Mouse (Mus musculus): ENCODE data around the gene Iqcd. TPM values are rescaled to one million over a fixed set of nuclear protein-coding genes. Genes with fewer than 3 reads are reported as not detected.

Gene Iqcd
- polyA plus RNA-seq, 1 experiment: 0.91 TPM

- H3K36me3 ChIP-seq (ENCODE audit: control insufficient read depth, insufficient read depth): peaks cover 3% of the 10 kb centered on the region
Measured at GRCm38 (mm10) chr5:120627515-120628300, 38.9 kb downstream of the Iqcd start.

GRCm38 (mm10) chr5:120628624-120629023 is 39.8 kb downstream of the Iqcd start:
- Histone ChIP-seq H3K27me3 (ENCODE audit: control insufficient read depth, insufficient read depth, insufficient read length) (peaks cover 4% of the 10 kb centered on the region), H3K4me2 (ENCODE audit: low read depth) (no peak overlapping the region), H3K79me2 (ENCODE audit: control insufficient read depth, insufficient read depth) (no peaks in the 10 kb centered on the region), H3K36me3 (ENCODE audit: control insufficient read depth, insufficient read depth) (peaks cover 3% of the 10 kb centered on the region), H3ac (ENCODE audit: control insufficient read depth, insufficient read length) (no peak overlapping the region), H3K4me3 (no peak overlapping the region)
- no peak for TF ChIP-seq TCF12 (IDR thresholded peaks at IDR 0.05; ENCODE audit: insufficient read depth, poor library complexity, severe bottlenecking)
- TF ChIP-seq SRF (IDR thresholded peaks at IDR 0.05; ENCODE audit: control insufficient read depth, insufficient read length, low read depth): no peak
- TF ChIP-seq POLR2AphosphoS2 (IDR thresholded peaks at IDR 0.05; ENCODE audit: insufficient read length, low read depth): peak; percentile 21
- no peak for TF ChIP-seq MYOG (IDR thresholded peaks at IDR 0.05; ENCODE audit: control insufficient read depth in 1 of 3, insufficient read depth in 1 of 3, insufficient read length in 2 of 3, low read depth in 2 of 3)
- no peak for TF ChIP-seq POLR2A (IDR thresholded peaks at IDR 0.05; ENCODE audit: insufficient read length, low read depth)
- no peak for TF ChIP-seq CEBPB (IDR thresholded peaks at IDR 0.05; ENCODE audit: insufficient read depth, poor library complexity, severe bottlenecking)
- no peak for TF ChIP-seq TCF3 (IDR thresholded peaks at IDR 0.05; ENCODE audit: insufficient read length, low read depth)

More at GRCm38 (mm10) chr5:120627515-120628300, 38.9 kb downstream of the Iqcd start:
- H3K27me3 ChIP-seq (ENCODE audit: control insufficient read depth, insufficient read depth, insufficient read length): no peaks in the 10 kb centered on the region
- no peak overlapping the region for H3K4me3 ChIP-seq
- H3K79me2 ChIP-seq (ENCODE audit: control insufficient read depth, insufficient read depth): no peaks in the 10 kb centered on the region
- peak in 2 of 3 experiments; percentile 57 to 82 for TF ChIP-seq MYOD1 (IDR thresholded peaks at IDR 0.05; ENCODE audit: control insufficient read depth in 1 of 3, insufficient read length in 2 of 3, low read depth in 2 of 3)
- TF ChIP-seq TCF12 (IDR thresholded peaks at IDR 0.05; ENCODE audit: insufficient read depth, poor library complexity, severe bottlenecking): no peak
- TF ChIP-seq MYOG (IDR thresholded peaks at IDR 0.05; ENCODE audit: control insufficient read depth in 1 of 3, insufficient read depth in 1 of 3, insufficient read length in 2 of 3, low read depth in 2 of 3): peak in 1 of 3 experiments; percentile 58
- no peak overlapping the region for H3K4me2 ChIP-seq (ENCODE audit: low read depth)
- no peak overlapping the region for H3ac ChIP-seq (ENCODE audit: control insufficient read depth, insufficient read length)

GRCm38 (mm10) chr5:120631128-120631527 is 42.3 kb downstream of the Iqcd start:
- Histone ChIP-seq H3ac (ENCODE audit: control insufficient read depth, insufficient read length) (no peak overlapping the region), H3K79me2 (ENCODE audit: control insufficient read depth, insufficient read depth) (no peaks in the 10 kb centered on the region), H3K36me3 (ENCODE audit: control insufficient read depth, insufficient read depth) (peaks cover 1% of the 10 kb centered on the region), H3K4me2 (ENCODE audit: low read depth) (no peak overlapping the region), H3K27me3 (ENCODE audit: control insufficient read depth, insufficient read depth, insufficient read length) (peaks cover 25% of the 10 kb centered on the region), H3K4me3 (no peak overlapping the region)
- TF ChIP-seq TCF3 (IDR thresholded peaks at IDR 0.05; ENCODE audit: insufficient read length, low read depth): no peak
- no peak for TF ChIP-seq TCF12 (IDR thresholded peaks at IDR 0.05; ENCODE audit: insufficient read depth, poor library complexity, severe bottlenecking)
- TF ChIP-seq E2F4 (IDR thresholded peaks at IDR 0.05; ENCODE audit: insufficient read depth): no peak
- TF ChIP-seq USF1 (IDR thresholded peaks at IDR 0.05; ENCODE audit: low read depth): no peak
- no peak for TF ChIP-seq MYOG (IDR thresholded peaks at IDR 0.05; ENCODE audit: control insufficient read depth in 1 of 3, insufficient read depth in 1 of 3, insufficient read length in 2 of 3, low read depth in 2 of 3)
- no peak for TF ChIP-seq MYOD1 (IDR thresholded peaks at IDR 0.05; ENCODE audit: control insufficient read depth in 1 of 3, insufficient read length in 2 of 3, low read depth in 2 of 3)
- no peak for TF ChIP-seq CEBPB (IDR thresholded peaks at IDR 0.05; ENCODE audit: insufficient read depth, poor library complexity, severe bottlenecking)
- TF ChIP-seq POLR2AphosphoS2 (IDR thresholded peaks at IDR 0.05; ENCODE audit: insufficient read length, low read depth): no peak
- no peak for TF ChIP-seq MAX (IDR thresholded peaks at IDR 0.05; ENCODE audit: low read depth)
- TF ChIP-seq POLR2A (IDR thresholded peaks at IDR 0.05; ENCODE audit: insufficient read length, low read depth): no peak
- TF ChIP-seq SRF (IDR thresholded peaks at IDR 0.05; ENCODE audit: control insufficient read depth, insufficient read length, low read depth): no peak
- TF ChIP-seq REST (IDR thresholded peaks at IDR 0.05; ENCODE audit: insufficient read depth, insufficient read length): no peak

GRCm38 (mm10) chr5:120631892-120632291 is 43.1 kb downstream of the Iqcd start:
- no peak for TF ChIP-seq USF1 (IDR thresholded peaks at IDR 0.05; ENCODE audit: low read depth)
- TF ChIP-seq TCF12 (IDR thresholded peaks at IDR 0.05; ENCODE audit: insufficient read depth, poor library complexity, severe bottlenecking): no peak
- no peak for TF ChIP-seq MYOD1 (IDR thresholded peaks at IDR 0.05; ENCODE audit: control insufficient read depth in 1 of 3, insufficient read length in 2 of 3, low read depth in 2 of 3)

GRCm38 (mm10) chr5:120634131-120634530 is 45.3 kb downstream of the Iqcd start, which contains the start of gene Cfap73:
Gene Cfap73 (minus strand): TSS chr5:120634235.
- H3K36me3 ChIP-seq (ENCODE audit: control insufficient read depth, insufficient read depth): no peaks in the 10 kb centered on the region
- no peaks in the 10 kb centered on the region for H3K79me2 ChIP-seq (ENCODE audit: control insufficient read depth, insufficient read depth)
- H3K27me3 ChIP-seq (ENCODE audit: control insufficient read depth, insufficient read depth, insufficient read length): peaks cover 37% of the 10 kb centered on the region
- TF ChIP-seq TCF3 (IDR thresholded peaks at IDR 0.05; ENCODE audit: insufficient read length, low read depth): no peak
- no peak for TF ChIP-seq MYOD1 (IDR thresholded peaks at IDR 0.05; ENCODE audit: control insufficient read depth in 1 of 3, insufficient read length in 2 of 3, low read depth in 2 of 3)
- no peak for TF ChIP-seq TCF12 (IDR thresholded peaks at IDR 0.05; ENCODE audit: insufficient read depth, poor library complexity, severe bottlenecking)
- TF ChIP-seq USF1 (IDR thresholded peaks at IDR 0.05; ENCODE audit: low read depth): no peak
- no peak for TF ChIP-seq MYOG (IDR thresholded peaks at IDR 0.05; ENCODE audit: control insufficient read depth in 1 of 3, insufficient read depth in 1 of 3, insufficient read length in 2 of 3, low read depth in 2 of 3)
- no peak for TF ChIP-seq REST (IDR thresholded peaks at IDR 0.05; ENCODE audit: insufficient read depth, insufficient read length)
- TF ChIP-seq POLR2AphosphoS2 (IDR thresholded peaks at IDR 0.05; ENCODE audit: insufficient read length, low read depth): no peak
- no peak for TF ChIP-seq POLR2A (IDR thresholded peaks at IDR 0.05; ENCODE audit: insufficient read length, low read depth)
- no peak for TF ChIP-seq MAX (IDR thresholded peaks at IDR 0.05; ENCODE audit: low read depth)
- TF ChIP-seq E2F4 (IDR thresholded peaks at IDR 0.05; ENCODE audit: insufficient read depth): no peak
- no peak for TF ChIP-seq SRF (IDR thresholded peaks at IDR 0.05; ENCODE audit: control insufficient read depth, insufficient read length, low read depth)
- H3K4me2 ChIP-seq (ENCODE audit: low read depth): no peak within 1 kb of the TSS
- no peak within 1 kb of the TSS for H3ac ChIP-seq (ENCODE audit: control insufficient read depth, insufficient read length)
- H3K4me3 ChIP-seq: no peak within 1 kb of the TSS

More at GRCm38 (mm10) chr5:120631892-120632291, 43.1 kb downstream of the Iqcd start:
- Histone ChIP-seq H3K4me3 (no peak overlapping the region), H3K79me2 (ENCODE audit: control insufficient read depth, insufficient read depth) (no peaks in the 10 kb centered on the region), H3ac (ENCODE audit: control insufficient read depth, insufficient read length) (no peak overlapping the region), H3K4me2 (ENCODE audit: low read depth) (no peak overlapping the region), H3K27me3 (ENCODE audit: control insufficient read depth, insufficient read depth, insufficient read length) (peaks cover 25% of the 10 kb centered on the region), H3K36me3 (ENCODE audit: control insufficient read depth, insufficient read depth) (no peaks in the 10 kb centered on the region)
